Mouse (Mus musculus) heart, adult 2 months (tissue): ENCODE data around the gene Rae1.

Experiments used
- CTCF ChIP-seq: fragments of 200-600 bp; IDR thresholded peaks from 2 replicates; pipeline ENCODE4 v1.8.1; 2022; ENCODE audit warnings: antibody characterized with exemption, mild to moderate bottlenecking, moderate library complexity
- POLR2A ChIP-seq: fragments of 200-500 bp; IDR thresholded peaks from 2 replicates; pipeline ENCODE4 v1.6.1; 2011; ENCODE audit warnings: mild to moderate bottlenecking, low read depth, low read length, control low read depth; ENCODE audit not compliant: insufficient read depth

- TF ChIP-seq CTCF (no peak), POLR2A (no peak)
Observed at GRCm38 (mm10) chr2:173064864-173065263, 64.9 kb downstream of the Rae1 start.
